Mouse (Mus musculus): Measurements from ENCODE around the gene Zfp629.

DNA sequence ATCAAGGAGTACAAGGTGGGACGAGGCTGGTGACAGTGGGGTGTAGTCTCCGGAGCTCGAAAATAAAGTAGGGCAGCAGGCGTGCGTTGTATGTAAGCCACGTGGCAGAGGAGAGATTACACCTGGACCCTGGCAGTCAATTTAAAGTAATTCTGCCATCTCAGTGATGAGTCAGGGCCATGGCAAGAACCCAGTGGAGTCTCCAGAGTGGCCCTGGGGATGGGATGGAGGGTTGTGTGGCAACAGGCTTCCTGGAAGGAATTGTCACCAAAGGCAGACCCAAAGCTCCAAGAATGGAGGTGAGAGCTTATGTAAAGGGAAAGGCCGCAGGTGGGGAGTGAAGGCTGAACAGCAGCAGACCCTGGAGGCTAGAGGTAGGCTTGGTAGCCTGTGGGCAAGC lies 15.0 kb downstream of the Zfp629 start:
- TF ChIP-seq CTCF (IDR thresholded peaks at IDR 0.05; ENCODE audit: control insufficient read depth, insufficient read depth, insufficient read length), result no peak
- no peak for TF ChIP-seq MAX (IDR thresholded peaks at IDR 0.05)

All from C2C12 (cell line).